Mouse (Mus musculus) stomach, postnatal 0 days (tissue): Measurements from ENCODE around the gene Dhrs3.

Experiments used
- CTCF ChIP-seq: IDR thresholded peaks from 2 replicates; pipeline ENCODE4 v1.5.1; 2016; ENCODE audit warnings: antibody characterized with exemption, low read depth, mild to moderate bottlenecking, moderate library complexity
- EP300 ChIP-seq: optimal IDR thresholded peaks from 2 replicates; pipeline ENCODE3; 2016; ENCODE audit warnings: antibody characterized with exemption

GRCm38 (mm10) chr4:144930366-144930765 is 37.7 kb downstream of the Dhrs3 start:
- TF ChIP-seq CTCF: no peak
- TF ChIP-seq EP300: no peak
